Mouse (Mus musculus): Measurements from ENCODE around the gene Kcnn4.
A peak's percentile ranks its signal among the peaks of the same experiment; 100 is the strongest.

The Kcnn4 gene

GRCm38 (mm10) chr7:24366716-24367632 lies 3.1 kb upstream of the Kcnn4 start:
- no peak for DNase-seq

DNA sequence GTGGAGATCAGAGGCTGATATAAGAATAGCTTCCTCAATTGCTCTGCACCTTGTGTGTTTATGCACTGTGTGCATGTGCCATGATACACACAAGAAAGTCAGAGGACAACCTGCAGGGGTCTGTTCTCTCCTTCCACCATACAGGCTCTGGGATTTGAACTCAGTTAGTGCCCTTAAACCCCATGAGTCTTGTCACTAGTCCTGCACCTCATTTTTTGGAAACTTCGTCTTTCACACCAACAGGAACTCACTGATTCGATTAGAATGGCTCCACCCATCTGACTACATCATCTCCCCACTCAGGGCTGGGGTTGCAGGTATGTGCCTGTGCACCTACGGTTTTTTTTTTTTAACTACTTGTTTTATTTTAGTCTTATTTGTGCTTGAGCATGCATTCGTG lies 1.8 kb upstream of the Kcnn4 start:
- no peak for DNase-seq

DNA sequence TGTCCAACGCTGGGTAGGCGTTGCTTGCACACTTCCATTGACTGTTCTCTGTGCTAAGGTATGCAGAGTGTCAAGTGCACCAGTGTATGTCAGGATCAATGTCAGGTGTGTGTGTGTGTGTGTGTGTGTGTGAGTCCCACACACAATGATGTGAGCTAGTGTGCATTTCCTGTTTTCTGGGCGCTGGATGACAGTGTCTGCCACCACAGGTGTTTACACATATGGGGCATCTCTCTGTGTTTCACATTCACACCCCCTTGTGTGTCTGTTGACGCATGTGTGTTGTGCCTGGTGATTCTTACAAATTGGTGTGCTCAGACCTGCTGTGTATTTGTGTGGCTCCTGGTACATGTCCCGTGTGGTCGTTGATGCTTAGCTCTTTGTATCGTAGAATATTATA lies 1.1 kb upstream of the Kcnn4 start:
- no peak for DNase-seq

- no peak for DNase-seq
Measured at GRCm38 (mm10) chr7:24371012-24371808, 1.1 kb downstream of the Kcnn4 start.

- no peak for DNase-seq
Measured at GRCm38 (mm10) chr7:24371809-24372145, 1.7 kb downstream of the Kcnn4 start.

DNA sequence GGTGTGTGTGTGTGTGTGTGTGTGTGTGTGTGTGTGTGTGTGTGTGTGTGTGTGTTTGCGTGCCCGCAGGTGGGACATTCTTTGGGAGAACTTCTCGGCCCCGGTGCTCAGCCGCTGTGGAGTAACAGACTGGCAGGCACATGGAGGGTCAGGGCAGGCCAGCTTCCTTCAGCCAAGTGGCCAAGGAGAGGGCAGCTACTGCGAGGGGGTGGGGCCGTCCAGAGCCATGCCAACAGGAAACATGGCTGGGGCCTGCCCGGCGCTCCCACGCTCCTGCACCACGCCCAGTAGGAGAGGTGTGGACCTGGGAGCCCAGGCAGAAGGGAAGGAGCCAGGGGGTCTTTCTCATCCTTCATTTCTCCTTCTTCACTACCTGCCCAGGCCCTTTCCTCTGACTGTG lies 2.2 kb downstream of the Kcnn4 start:
- DNase-seq, result peak; percentile 62

GRCm38 (mm10) chr7:24372786-24373185 lies 2.7 kb downstream of the Kcnn4 start:
- DNase-seq, result no peak

DNA sequence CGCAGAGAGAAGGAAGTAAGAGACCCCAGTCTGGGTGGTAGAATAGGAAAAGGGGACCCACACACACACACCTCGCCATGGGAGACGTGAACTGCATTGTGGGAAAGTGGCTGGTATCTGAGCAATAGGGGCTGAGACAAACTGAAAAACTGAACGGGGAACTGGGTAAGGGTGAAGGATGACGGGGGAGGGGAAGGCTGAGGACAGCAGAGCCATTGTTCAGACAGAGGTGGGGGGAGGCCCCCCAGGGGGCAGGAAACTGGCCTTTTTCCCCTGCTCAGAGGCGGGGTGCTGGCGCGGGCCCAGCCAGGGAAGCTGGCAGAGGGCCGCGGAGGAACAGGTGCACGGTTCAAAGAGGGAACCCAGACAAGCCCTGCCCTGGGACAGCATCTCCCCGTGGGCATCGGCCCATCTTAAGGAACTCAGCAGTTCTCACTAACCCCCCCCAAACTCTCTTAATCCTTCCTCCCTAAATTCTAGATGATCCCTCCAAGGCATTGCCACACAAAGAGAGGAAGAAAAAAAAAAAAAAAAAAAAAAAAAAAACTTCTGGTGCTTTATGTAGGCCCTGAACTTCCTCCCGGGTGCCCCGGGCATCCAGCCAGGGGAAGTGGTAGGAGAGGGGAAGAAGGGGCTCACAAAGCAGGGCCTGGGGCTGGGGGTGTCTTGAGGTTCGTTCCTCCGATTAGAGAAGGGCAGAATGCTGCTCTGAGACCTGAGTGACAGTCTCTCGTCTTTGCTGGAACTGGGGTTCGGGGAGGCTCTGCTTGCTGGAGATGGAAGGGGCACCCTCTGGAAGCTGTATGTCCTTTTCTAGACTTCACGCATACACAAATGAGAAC lies 3.7 kb downstream of the Kcnn4 start:
- DNase-seq, result peak; percentile 59

DNA sequence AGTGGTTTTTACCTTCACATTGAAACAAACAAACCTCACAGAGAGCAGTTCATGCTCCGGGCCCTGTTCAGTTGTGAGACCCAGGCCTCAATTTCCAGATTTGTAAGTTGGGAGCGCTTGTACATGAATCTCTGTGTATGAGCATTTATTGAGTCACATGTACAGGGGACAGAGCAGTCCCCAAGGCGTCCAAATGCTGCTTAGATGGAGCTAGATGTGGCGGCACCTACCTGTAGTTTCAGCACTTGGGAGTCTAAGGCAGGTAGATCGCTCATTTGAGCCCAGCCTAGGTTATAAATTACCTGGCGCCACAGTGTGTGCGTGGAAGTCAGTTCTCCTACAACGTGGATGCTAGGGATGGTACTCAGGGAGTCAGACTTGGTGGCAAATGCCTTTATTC lies 6.4 kb downstream of the Kcnn4 start:
- no peak for DNase-seq

DNA sequence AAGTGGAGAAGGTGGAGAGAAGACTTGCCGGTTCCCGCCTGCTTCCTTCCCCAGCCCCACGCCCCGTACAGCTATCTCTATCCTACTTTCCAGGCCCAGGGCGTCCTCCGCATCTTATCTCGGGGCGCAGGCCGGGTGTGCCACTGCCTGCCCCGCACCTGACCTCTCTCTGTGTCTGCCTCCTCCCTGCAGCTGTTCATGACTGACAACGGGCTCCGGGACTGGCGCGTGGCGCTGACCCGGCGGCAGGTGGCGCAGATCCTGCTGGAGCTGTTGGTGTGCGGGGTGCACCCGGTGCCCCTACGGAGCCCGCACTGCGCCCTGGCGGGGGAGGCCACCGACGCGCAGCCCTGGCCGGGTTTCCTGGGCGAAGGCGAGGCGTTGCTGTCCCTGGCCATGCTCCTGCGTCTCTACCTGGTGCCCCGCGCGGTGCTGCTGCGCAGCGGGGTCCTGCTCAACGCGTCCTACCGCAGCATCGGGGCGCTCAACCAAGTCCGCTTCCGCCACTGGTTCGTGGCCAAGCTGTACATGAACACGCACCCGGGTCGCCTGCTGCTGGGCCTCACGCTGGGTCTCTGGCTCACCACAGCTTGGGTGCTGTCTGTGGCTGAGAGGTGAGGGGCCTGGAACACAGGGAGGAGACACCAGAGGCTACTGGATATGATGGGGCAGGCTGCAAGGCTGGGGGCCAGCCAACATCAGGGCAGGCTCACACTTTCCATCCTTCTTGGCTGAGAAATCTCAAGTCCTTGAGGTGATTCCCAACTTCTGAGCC lies 7.2 kb downstream of the Kcnn4 start:
- no peak for DNase-seq

DNA sequence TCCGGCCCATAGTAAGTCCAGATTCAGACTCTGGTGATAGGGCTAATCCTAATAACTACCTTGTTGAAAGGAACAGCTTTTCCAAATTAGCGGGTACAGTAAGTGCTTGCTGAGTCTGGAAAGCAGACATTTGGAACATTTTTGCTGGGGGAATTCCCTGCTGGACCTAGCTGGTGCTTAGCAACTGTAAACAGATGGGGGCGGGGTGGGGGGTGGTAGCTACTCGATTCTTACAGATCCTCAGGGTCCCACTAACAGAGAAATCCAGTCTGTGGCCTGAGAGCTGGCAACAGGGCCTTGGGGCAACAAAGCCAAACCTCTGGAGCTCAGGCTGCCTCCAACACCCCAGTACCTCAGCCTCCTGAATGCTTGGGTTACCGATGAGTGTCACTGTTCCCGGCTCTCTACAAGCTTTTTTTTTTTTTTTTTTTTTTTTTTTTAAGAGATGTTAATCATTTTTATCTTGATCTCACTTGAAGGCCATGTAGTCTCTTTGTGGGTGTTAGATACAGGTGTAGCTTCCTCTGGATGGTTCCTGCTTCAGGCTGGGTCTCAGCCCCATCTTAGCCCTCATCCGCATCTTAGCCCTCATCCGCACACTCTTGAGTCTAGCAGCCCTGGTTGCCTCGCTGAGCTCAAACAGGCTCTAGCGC lies 8.1 kb downstream of the Kcnn4 start:
- DNase-seq, result no peak

- DNase-seq, result no peak
Measured at GRCm38 (mm10) chr7:24379934-24380333, 9.9 kb downstream of the Kcnn4 start.

DNA sequence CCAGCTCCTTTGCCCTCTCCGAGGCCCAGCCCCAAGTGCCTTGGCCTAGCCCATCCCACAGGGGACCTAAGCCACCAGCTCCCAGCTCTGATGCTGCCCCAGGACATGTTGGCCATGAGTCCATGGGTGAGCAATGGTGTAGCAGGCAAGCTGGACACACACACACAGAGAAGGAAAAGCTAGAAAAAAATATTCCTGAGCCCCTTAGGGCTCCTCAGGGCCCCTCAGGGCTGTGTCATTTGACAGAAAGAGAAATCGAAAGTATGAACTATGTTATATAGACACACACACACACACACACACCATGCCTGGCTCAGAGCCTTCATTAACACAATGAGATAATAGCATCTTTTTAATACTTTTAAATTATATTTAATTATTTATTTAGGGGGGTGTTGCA lies 10.3 kb downstream of the Kcnn4 start:
- DNase-seq, result no peak

- DNase-seq, result no peak
Measured at GRCm38 (mm10) chr7:24382730-24383372, 12.8 kb downstream of the Kcnn4 start.

GRCm38 (mm10) chr7:24384070-24384469 lies 14.0 kb downstream of the Kcnn4 start:
- DNase-seq, result no peak

- peak; percentile 80 for DNase-seq
Measured at GRCm38 (mm10) chr7:24384827-24385226, 14.8 kb downstream of the Kcnn4 start.

DNA sequence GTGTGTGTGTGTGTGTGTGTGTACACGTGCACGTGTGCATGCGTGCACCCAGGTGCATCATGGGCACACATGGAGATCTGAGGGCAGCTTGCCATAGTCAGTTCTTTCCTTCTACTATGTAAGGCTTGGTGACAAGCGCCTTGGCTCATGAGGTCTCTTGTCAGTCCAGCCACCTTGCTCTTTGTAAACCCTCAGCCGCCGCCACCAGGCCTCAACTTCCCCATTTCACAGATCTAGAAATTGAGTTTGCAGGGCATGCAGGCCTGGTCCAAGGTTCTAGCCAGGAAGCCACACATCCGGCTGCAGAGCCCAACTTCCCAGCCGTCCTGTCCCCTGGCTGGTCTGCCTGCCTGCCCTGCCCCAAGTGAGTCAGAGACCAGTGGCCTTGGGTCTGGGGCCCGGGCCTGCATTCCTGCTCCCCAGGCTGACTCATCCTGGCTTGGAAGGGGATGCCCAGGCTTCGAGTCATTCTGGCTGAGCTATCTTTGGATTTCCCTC lies 17.0 kb downstream of the Kcnn4 start:
- no peak for DNase-seq

- DNase-seq, result no peak
Measured at GRCm38 (mm10) chr7:24389516-24390187, 19.6 kb downstream of the Kcnn4 start.

- DNase-seq, result no peak
Measured at GRCm38 (mm10) chr7:24390512-24390911, 20.4 kb downstream of the Kcnn4 start.

GRCm38 (mm10) chr7:24391077-24391476 lies 21.0 kb downstream of the Kcnn4 start:
- no peak for DNase-seq

DNA sequence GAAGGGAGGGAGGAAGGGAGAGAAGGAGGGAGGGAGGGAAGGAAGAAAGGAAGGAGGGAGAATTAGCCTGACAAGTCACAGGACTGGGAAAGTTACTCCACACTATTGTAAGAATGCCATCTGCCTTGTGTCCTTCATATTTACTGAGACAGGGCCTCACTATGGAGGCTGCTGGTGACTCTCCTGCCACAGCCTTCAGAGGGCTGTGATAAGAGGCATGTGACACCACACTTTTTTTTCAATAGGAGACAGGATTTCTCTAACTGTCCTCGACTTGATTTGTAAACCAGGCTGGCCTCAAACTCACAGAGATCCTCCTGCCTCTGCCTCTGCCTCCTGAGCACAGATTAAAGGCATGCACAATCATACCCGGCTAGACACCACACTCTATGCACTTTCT lies 21.6 kb downstream of the Kcnn4 start:
- DNase-seq, result no peak
